Mouse (Mus musculus): ENCODE results near the gene Mfn1. TPM values are rescaled to one million over a fixed set of nuclear protein-coding genes. Genes with fewer than 3 reads are reported as not detected.

The Mfn1 gene
- total and polyA plus RNA-seq, 2 experiments: 11.6 to 45.0 TPM

- peak overlapping the region; percentile 53 for H3K4me3 ChIP-seq (ENCODE audit: insufficient read depth, low read depth, low read length)
- no peaks in the 10 kb centered on the region for H3K36me3 ChIP-seq (ENCODE audit: control insufficient read depth, insufficient read depth, low read length)
- H3K79me2 ChIP-seq (ENCODE audit: control insufficient read depth, insufficient read depth, low read length): no peaks in the 10 kb centered on the region
- no peaks in the 10 kb centered on the region for H3K4me1 ChIP-seq (ENCODE audit: control insufficient read depth, insufficient read depth, low read length)
- WGBS: 13% methylated on average over 11 of the region's 14 CpGs
- peaks cover 4% of the 10 kb centered on the region; the same call in 1 of the 2 replicates for H3K27me3 ChIP-seq (ENCODE audit: control insufficient read depth, insufficient read depth, low read length)
- no peak overlapping the region for H3K27ac ChIP-seq (replicated peaks; ENCODE audit: insufficient read depth, low read depth, low read length)
- no peak for DNase-seq (ENCODE audit: extremely low read depth, low read depth, low spot score)
- H3K9ac ChIP-seq (ENCODE audit: low read depth, low read length): peak overlapping the region; percentile 88
- TF ChIP-seq CTCF (IDR thresholded peaks at IDR 0.05; ENCODE audit: low read depth, low read length): no peak
- no peak for TF ChIP-seq POLR2A (IDR thresholded peaks at IDR 0.05; ENCODE audit: extremely low read depth, insufficient read depth, low read length)
Observed at GRCm38 (mm10) chr3:32616006-32616330, 86.7 kb downstream of the Mfn1 start.

GRCm38 (mm10) chr3:32616331-32617052, 87.2 kb downstream of the Mfn1 start, which contains the start of gene Gnb4:
TSS of gene Gnb4 (minus strand) at chr3:32616585.
- Histone ChIP-seq H3K9ac (ENCODE audit: low read depth, low read length) (peak within 1 kb of the TSS; percentile 88), H3K27ac (replicated peaks; ENCODE audit: insufficient read depth, low read depth, low read length) (no peak within 1 kb of the TSS), H3K27me3 (ENCODE audit: control insufficient read depth, insufficient read depth, low read length) (peaks cover 4% of the 10 kb centered on the region; the same call in 1 of the 2 replicates), H3K4me1 (ENCODE audit: control insufficient read depth, insufficient read depth, low read length) (no peaks in the 10 kb centered on the region), H3K36me3 (ENCODE audit: control insufficient read depth, insufficient read depth, low read length) (no peaks in the 10 kb centered on the region), H3K79me2 (ENCODE audit: control insufficient read depth, insufficient read depth, low read length) (no peaks in the 10 kb centered on the region), H3K4me3 (ENCODE audit: insufficient read depth, low read depth, low read length) (peak within 1 kb of the TSS; percentile 53)
- DNase-seq (ENCODE audit: extremely low read depth, low read depth, low spot score): no peak
- TF ChIP-seq CTCF (IDR thresholded peaks at IDR 0.05; ENCODE audit: low read depth, low read length) (no peak), POLR2A (IDR thresholded peaks at IDR 0.05; ENCODE audit: extremely low read depth, insufficient read depth, low read length) (no peak)
- 2% methylated on average over 65 of the region's 83 CpGs for WGBS

- peaks cover 4% of the 10 kb centered on the region; the same call in 1 of the 2 replicates for H3K27me3 ChIP-seq (ENCODE audit: control insufficient read depth, insufficient read depth, low read length)
- H3K36me3 ChIP-seq (ENCODE audit: control insufficient read depth, insufficient read depth, low read length): no peaks in the 10 kb centered on the region
- no peak for DNase-seq (ENCODE audit: extremely low read depth, low read depth, low spot score)
- TF ChIP-seq CTCF (IDR thresholded peaks at IDR 0.05; ENCODE audit: low read depth, low read length): no peak
- TF ChIP-seq POLR2A (IDR thresholded peaks at IDR 0.05; ENCODE audit: extremely low read depth, insufficient read depth, low read length): no peak
- H3K27ac ChIP-seq (replicated peaks; ENCODE audit: insufficient read depth, low read depth, low read length): no peak overlapping the region
- no peak overlapping the region; the same call in 1 of the 2 replicates for H3K9ac ChIP-seq (ENCODE audit: low read depth, low read length)
- WGBS: 28% methylated on average over 16 of the region's 16 CpGs
- H3K4me1 ChIP-seq (ENCODE audit: control insufficient read depth, insufficient read depth, low read length): no peaks in the 10 kb centered on the region
- H3K79me2 ChIP-seq (ENCODE audit: control insufficient read depth, insufficient read depth, low read length): no peaks in the 10 kb centered on the region
- peak overlapping the region; percentile 53; the same call in 1 of the 2 replicates for H3K4me3 ChIP-seq (ENCODE audit: insufficient read depth, low read depth, low read length)
Observed at GRCm38 (mm10) chr3:32617053-32617642, 87.9 kb downstream of the Mfn1 start.

GRCm38 (mm10) chr3:32621658-32622057, 92.4 kb downstream of the Mfn1 start:
- Histone ChIP-seq H3K4me3 (ENCODE audit: insufficient read depth, low read depth, low read length) (no peak overlapping the region), H3K27me3 (ENCODE audit: control insufficient read depth, insufficient read depth, low read length) (no peaks in the 10 kb centered on the region), H3K79me2 (ENCODE audit: control insufficient read depth, insufficient read depth, low read length) (no peaks in the 10 kb centered on the region), H3K4me1 (ENCODE audit: control insufficient read depth, insufficient read depth, low read length) (no peaks in the 10 kb centered on the region), H3K36me3 (ENCODE audit: control insufficient read depth, insufficient read depth, low read length) (no peaks in the 10 kb centered on the region), H3K27ac (replicated peaks; ENCODE audit: insufficient read depth, low read depth, low read length) (no peak overlapping the region), H3K9ac (ENCODE audit: low read depth, low read length) (no peak overlapping the region)
- 89% methylated on average over 1 of the region's 1 CpGs for WGBS
- no peak for DNase-seq (ENCODE audit: extremely low read depth, low read depth, low spot score)
- TF ChIP-seq POLR2A (IDR thresholded peaks at IDR 0.05; ENCODE audit: extremely low read depth, insufficient read depth, low read length) (no peak), CTCF (IDR thresholded peaks at IDR 0.05; ENCODE audit: low read depth, low read length) (no peak)

- H3K4me3 ChIP-seq (ENCODE audit: insufficient read depth, low read depth, low read length): no peak overlapping the region
- no peak for TF ChIP-seq POLR2A (IDR thresholded peaks at IDR 0.05; ENCODE audit: extremely low read depth, insufficient read depth, low read length)
- 91% methylated on average over 3 of the region's 3 CpGs for WGBS
Observed at GRCm38 (mm10) chr3:32622106-32622505, 92.8 kb downstream of the Mfn1 start.

GRCm38 (mm10) chr3:32628141-32628540, 98.9 kb downstream of the Mfn1 start:
- H3K9ac ChIP-seq (ENCODE audit: low read depth, low read length): no peak overlapping the region
- no peak overlapping the region for H3K4me3 ChIP-seq (ENCODE audit: insufficient read depth, low read depth, low read length)
- no peak for TF ChIP-seq POLR2A (IDR thresholded peaks at IDR 0.05; ENCODE audit: extremely low read depth, insufficient read depth, low read length)
- TF ChIP-seq CTCF (IDR thresholded peaks at IDR 0.05; ENCODE audit: low read depth, low read length): no peak
- H3K27ac ChIP-seq (replicated peaks; ENCODE audit: insufficient read depth, low read depth, low read length): no peak overlapping the region
- DNase-seq (ENCODE audit: extremely low read depth, low read depth, low spot score): no peak
- H3K27me3 ChIP-seq (ENCODE audit: control insufficient read depth, insufficient read depth, low read length): no peaks in the 10 kb centered on the region
- no peaks in the 10 kb centered on the region for H3K36me3 ChIP-seq (ENCODE audit: control insufficient read depth, insufficient read depth, low read length)
- WGBS: 80% methylated on average over 7 of the region's 7 CpGs
- H3K4me1 ChIP-seq (ENCODE audit: control insufficient read depth, insufficient read depth, low read length): no peaks in the 10 kb centered on the region
- no peaks in the 10 kb centered on the region for H3K79me2 ChIP-seq (ENCODE audit: control insufficient read depth, insufficient read depth, low read length)

More at GRCm38 (mm10) chr3:32622106-32622505, 92.8 kb downstream of the Mfn1 start:
- no peaks in the 10 kb centered on the region for H3K36me3 ChIP-seq (ENCODE audit: control insufficient read depth, insufficient read depth, low read length)
- H3K27ac ChIP-seq (replicated peaks; ENCODE audit: insufficient read depth, low read depth, low read length): no peak overlapping the region
- no peaks in the 10 kb centered on the region for H3K79me2 ChIP-seq (ENCODE audit: control insufficient read depth, insufficient read depth, low read length)
- no peak for DNase-seq (ENCODE audit: extremely low read depth, low read depth, low spot score)
- no peak overlapping the region for H3K9ac ChIP-seq (ENCODE audit: low read depth, low read length)
- H3K27me3 ChIP-seq (ENCODE audit: control insufficient read depth, insufficient read depth, low read length): no peaks in the 10 kb centered on the region
- H3K4me1 ChIP-seq (ENCODE audit: control insufficient read depth, insufficient read depth, low read length): no peaks in the 10 kb centered on the region

Other genes with a start within 250 kb of the Mfn1 start
- 1.2 and 1.7 TPM in 2 replicates for gene Zmat3, start 163.5 kb upstream of the Mfn1 start, total RNA-seq (2014; rRNA removed)
- gene Zmat3, start 163.5 kb upstream of the Mfn1 start, polyA plus RNA-seq (2012; rRNA removed): 2.6 and 2.8 TPM in 2 replicates
- gene Pik3ca, start 131.8 kb upstream of the Mfn1 start, total RNA-seq (2014; rRNA removed): 21.1 and 23.1 TPM in 2 replicates
- gene Pik3ca, start 131.8 kb upstream of the Mfn1 start, polyA plus RNA-seq (2012; rRNA removed): 2.4 and 2.8 TPM in 2 replicates
- gene Kcnmb3, start 37.2 kb upstream of the Mfn1 start, total RNA-seq (2014; rRNA removed): not detected in 2 replicates
- gene Kcnmb3, start 37.2 kb upstream of the Mfn1 start, polyA plus RNA-seq (2012; rRNA removed): not detected in 2 replicates
- gene Zfp639, start 19.2 kb upstream of the Mfn1 start, total RNA-seq (2014; rRNA removed): 23.6 and 24.2 TPM in 2 replicates
- 7.6 and 10.8 TPM in 2 replicates for gene Zfp639, start 19.2 kb upstream of the Mfn1 start, polyA plus RNA-seq (2012; rRNA removed)
- gene Gnb4, start 87.1 kb downstream of the Mfn1 start, total RNA-seq (2014; rRNA removed): 1.9 TPM in 2 replicates
- gene Gnb4, start 87.1 kb downstream of the Mfn1 start, polyA plus RNA-seq (2012; rRNA removed): 2.2 and 2.3 TPM in 2 replicates
- gene Actl6a, start 176.8 kb downstream of the Mfn1 start, total RNA-seq (2014; rRNA removed): 16.3 and 17.1 TPM in 2 replicates
- 8.9 and 10.6 TPM in 2 replicates for gene Actl6a, start 176.8 kb downstream of the Mfn1 start, polyA plus RNA-seq (2012; rRNA removed)
- gene Ndufb5, start 207.5 kb downstream of the Mfn1 start, total RNA-seq (2014; rRNA removed): 375 and 379 TPM in 2 replicates
- gene Ndufb5, start 207.5 kb downstream of the Mfn1 start, polyA plus RNA-seq (2012; rRNA removed): 279 and 327 TPM in 2 replicates
- gene Mrpl47, start 208.1 kb downstream of the Mfn1 start, total RNA-seq (2014; rRNA removed): 7.9 and 8.6 TPM in 2 replicates
- 1.9 and 2.0 TPM in 2 replicates for gene Mrpl47, start 208.1 kb downstream of the Mfn1 start, polyA plus RNA-seq (2012; rRNA removed)

All from liver, adult 2 months (tissue).